Mouse (Mus musculus) midbrain, embryonic 16.5 days (tissue): ENCODE measurements around the gene Vps37b. TPM values are rescaled to one million over a fixed set of nuclear protein-coding genes. Genes with fewer than 3 reads are reported as not detected.

Experiments used
- ATAC-seq: fragments of 200-750 bp; cut with Nextera tagmentation; 2 replicates; pipeline ENCODE4 v1.8.0; 2017; ENCODE audit warnings: moderate TSS enrichment
- H3K27ac ChIP-seq: fragments of 300-500 bp; sonication (generic); 2 replicates; pipeline ENCODE4 v1.5.1; 2014; ENCODE audit warnings: mild to moderate bottlenecking, low read length, mixed read lengths
- H3K27me3 ChIP-seq: fragments of 300-500 bp; sonication (generic); 2 replicates; pipeline ENCODE4 v1.6.1; 2014; ENCODE audit warnings: low read depth, low read length, mixed read lengths; ENCODE audit not compliant: control insufficient read depth, insufficient read depth
- H3K36me3 ChIP-seq: fragments of 300-500 bp; sonication (generic); 2 replicates; pipeline ENCODE4 v1.6.1; 2014; ENCODE audit warnings: mild to moderate bottlenecking, low read length, moderate library complexity, mixed read lengths; ENCODE audit not compliant: control insufficient read depth, insufficient read depth
- H3K4me1 ChIP-seq: fragments of 300-500 bp; sonication (generic); 2 replicates; pipeline ENCODE4 v1.6.1; 2014; ENCODE audit warnings: mild to moderate bottlenecking, low read length, mixed read lengths; ENCODE audit not compliant: control insufficient read depth, insufficient read depth
- H3K4me2 ChIP-seq: fragments of 300-500 bp; sonication (generic); 2 replicates; pipeline ENCODE4 v1.6.1; 2014; ENCODE audit warnings: mild to moderate bottlenecking, low read length, mixed read lengths
- H3K4me3 ChIP-seq: fragments of 300-500 bp; sonication (generic); 2 replicates; pipeline ENCODE4 v1.5.1; 2014; ENCODE audit warnings: low read depth, mild to moderate bottlenecking, low read length, moderate library complexity, mixed read lengths
- H3K9ac ChIP-seq: fragments of 300-500 bp; sonication (generic); 2 replicates; pipeline ENCODE4 v1.6.1; 2014; ENCODE audit warnings: low read depth, low read length, mixed read lengths
- H3K9me3 ChIP-seq: fragments of 300-500 bp; sonication (generic); replicated peaks from 2 replicates; pipeline ENCODE4 v1.6.1; 2014; ENCODE audit warnings: mild to moderate bottlenecking, low read length, mixed read lengths; ENCODE audit not compliant: control insufficient read depth, poor library complexity, severe bottlenecking
- WGBS: fragments of 180-500 bp; shearing (Covaris S2); extraction: QIAGEN DNeasy Blood & Tissue Kit; methylation state at CpG from one replicate; pipeline ENCODE4 v1.1.7; 2014; 5-methylcytosine and 5-hydroxymethylcytosine counted together
- polyA plus RNA-seq: library from polyadenylated mRNA; unstranded; fragments of >200 nt; fragmentation: Nextera tagmentation; extraction: Ambion mirVana; gene quantifications from 2 replicates; pipeline ENCODE4 v1.2.1, GENCODE M21; 2015

Vps37b gene
- polyA plus RNA-seq, 1 experiment from 2014 or later, result 59.5 TPM

GRCm38 (mm10) chr5:124028680-124029079 is 3.4 kb downstream of the Vps37b start:
- H3K4me3 ChIP-seq, result no peak overlapping the region
- H3K36me3 ChIP-seq, result no peaks in the 10 kb centered on the region
- peak overlapping the region; percentile 78; the same call in 1 of the 2 replicates for H3K4me2 ChIP-seq
- H3K4me1 ChIP-seq, result peaks cover 44% of the 10 kb centered on the region
- 33% methylated on average over 7 of the region's 7 CpGs for WGBS
- no peak overlapping the region; the same call in 1 of the 2 replicates for H3K27ac ChIP-seq
- H3K27me3 ChIP-seq, result no peaks in the 10 kb centered on the region
- ATAC-seq, result no peak
- no peak overlapping the region for H3K9ac ChIP-seq
- no peaks in the 10 kb centered on the region for H3K9me3 ChIP-seq

- no peak overlapping the region for H3K4me3 ChIP-seq
- H3K4me1 ChIP-seq, result peaks cover 46% of the 10 kb centered on the region
- no peaks in the 10 kb centered on the region for H3K36me3 ChIP-seq
- no peaks in the 10 kb centered on the region for H3K9me3 ChIP-seq
- H3K27ac ChIP-seq, result peak overlapping the region; percentile 23; the same call in 1 of the 2 replicates
- 37% methylated on average over 19 of the region's 19 CpGs for WGBS
- H3K9ac ChIP-seq, result no peak overlapping the region
- H3K4me2 ChIP-seq, result peak overlapping the region; percentile 78; the same call in 1 of the 2 replicates
- no peaks in the 10 kb centered on the region for H3K27me3 ChIP-seq
- no peak for ATAC-seq
Observed at GRCm38 (mm10) chr5:124027702-124028470, 4.2 kb downstream of the Vps37b start.

- Histone ChIP-seq H3K9ac (no peak overlapping the region), H3K4me2 (no peak overlapping the region), H3K4me3 (no peak overlapping the region), H3K36me3 (no peaks in the 10 kb centered on the region), H3K27ac (no peak overlapping the region; the same call in 1 of the 2 replicates), H3K27me3 (no peaks in the 10 kb centered on the region), H3K4me1 (peaks cover 46% of the 10 kb centered on the region), H3K9me3 (no peaks in the 10 kb centered on the region)
- 54% methylated on average over 5 of the region's 5 CpGs for WGBS
- no peak for ATAC-seq
Observed at GRCm38 (mm10) chr5:124026568-124026967, 5.5 kb downstream of the Vps37b start.

GRCm38 (mm10) chr5:124025587-124026441 is 6.3 kb downstream of the Vps37b start:
- peaks cover 46% of the 10 kb centered on the region for H3K4me1 ChIP-seq
- no peak for ATAC-seq
- H3K9ac ChIP-seq, result no peak overlapping the region
- no peaks in the 10 kb centered on the region for H3K27me3 ChIP-seq
- H3K36me3 ChIP-seq, result no peaks in the 10 kb centered on the region
- H3K27ac ChIP-seq, result no peak overlapping the region; the same call in 1 of the 2 replicates
- WGBS, result 83% methylated on average over 15 of the region's 15 CpGs
- no peak overlapping the region for H3K4me2 ChIP-seq
- H3K4me3 ChIP-seq, result no peak overlapping the region
- no peaks in the 10 kb centered on the region for H3K9me3 ChIP-seq

DNA sequence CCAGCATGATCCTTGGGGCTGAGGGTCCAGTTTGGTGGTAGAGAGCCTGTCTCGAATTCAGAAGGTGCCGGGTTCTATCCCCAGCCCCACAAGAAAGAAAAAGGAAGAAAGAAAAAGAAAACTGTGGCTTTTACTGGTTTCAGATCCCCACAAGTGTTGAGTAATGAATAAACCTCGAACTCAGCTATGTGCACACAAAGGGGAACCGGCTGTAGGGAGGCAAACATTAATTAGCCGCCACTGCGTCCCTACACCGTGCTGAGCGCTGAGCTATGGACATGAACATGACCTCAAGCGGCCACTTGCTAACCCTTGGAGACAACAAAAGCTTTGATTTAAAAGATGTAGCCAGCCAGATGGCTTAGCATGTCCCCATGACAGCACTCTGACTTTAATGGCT is 6.9 kb downstream of the Vps37b start:
- 31% methylated on average over 9 of the region's 9 CpGs for WGBS

DNA sequence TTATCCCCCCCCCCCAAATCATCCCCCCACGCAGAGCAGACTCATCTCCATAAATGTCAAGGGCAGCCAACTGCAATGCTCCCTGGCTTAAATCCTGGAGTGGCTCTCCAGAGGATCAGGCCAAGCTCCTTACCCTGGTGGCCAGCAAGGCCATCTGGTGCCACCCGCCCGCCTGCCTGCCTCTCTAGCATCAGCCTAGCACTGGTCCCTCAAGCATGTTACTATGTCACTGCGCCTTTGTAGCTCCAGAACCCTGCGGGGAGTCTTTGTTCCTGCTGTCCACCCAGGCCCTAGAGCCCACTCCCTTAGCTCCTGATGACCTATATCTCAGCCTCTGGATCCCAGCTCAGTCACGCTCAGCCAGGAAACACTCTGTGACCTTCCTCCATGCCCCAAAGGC is 7.4 kb downstream of the Vps37b start:
- no peak overlapping the region for H3K4me2 ChIP-seq
- ATAC-seq, result peak; percentile 63; the same call in 1 of the 2 replicates
- no peaks in the 10 kb centered on the region for H3K36me3 ChIP-seq
- H3K4me1 ChIP-seq, result peaks cover 38% of the 10 kb centered on the region
- H3K4me3 ChIP-seq, result no peak overlapping the region
- H3K27ac ChIP-seq, result 0 out of 2 replicates have a peak overlapping the region, but pooled peaks have one; percentile 12
- 25% methylated on average over 6 of the region's 6 CpGs for WGBS
- no peak overlapping the region for H3K9ac ChIP-seq
- no peaks in the 10 kb centered on the region for H3K27me3 ChIP-seq
- no peaks in the 10 kb centered on the region for H3K9me3 ChIP-seq

More for the DNA sequence above, 6.9 kb downstream of the Vps37b start:
- no peak overlapping the region for H3K4me3 ChIP-seq
- no peak for ATAC-seq
- no peaks in the 10 kb centered on the region for H3K9me3 ChIP-seq
- no peak overlapping the region for H3K4me2 ChIP-seq
- no peak overlapping the region for H3K9ac ChIP-seq
- no peaks in the 10 kb centered on the region for H3K36me3 ChIP-seq
- 0 out of 2 replicates have a peak overlapping the region, but pooled peaks have one; percentile 12 for H3K27ac ChIP-seq
- H3K27me3 ChIP-seq, result no peaks in the 10 kb centered on the region
- H3K4me1 ChIP-seq, result peaks cover 43% of the 10 kb centered on the region

DNA sequence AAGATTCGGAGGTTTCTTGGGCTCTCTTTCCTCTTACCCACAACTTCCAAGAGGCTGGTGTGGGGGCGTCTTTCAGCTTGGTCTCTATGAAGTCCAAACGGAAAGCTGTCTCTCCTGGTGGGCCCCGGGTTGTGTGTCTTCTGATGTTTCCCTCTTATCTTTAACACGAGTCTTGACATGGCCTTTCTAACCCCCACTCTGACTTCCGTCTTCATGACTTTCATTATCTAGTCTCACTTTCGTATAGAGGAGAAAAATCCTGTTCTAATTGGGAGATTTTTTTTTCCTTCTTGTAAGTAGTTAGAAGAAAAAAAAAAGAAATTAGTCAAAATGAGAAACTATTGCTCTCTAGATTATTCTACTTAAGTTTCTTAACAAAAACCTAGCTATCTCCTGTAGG is 9.7 kb downstream of the Vps37b start:
- H3K9me3 ChIP-seq, result no peaks in the 10 kb centered on the region
- peaks cover 32% of the 10 kb centered on the region for H3K4me1 ChIP-seq
- WGBS, result 81% methylated on average over 7 of the region's 7 CpGs

GRCm38 (mm10) chr5:124021701-124022100 is 10.4 kb downstream of the Vps37b start:
- no peak overlapping the region for H3K4me2 ChIP-seq
- H3K9me3 ChIP-seq, result no peaks in the 10 kb centered on the region
- 61% methylated on average over 11 of the region's 11 CpGs for WGBS
- no peaks in the 10 kb centered on the region for H3K27me3 ChIP-seq
- no peak overlapping the region for H3K4me3 ChIP-seq
- no peak overlapping the region for H3K27ac ChIP-seq
- no peak overlapping the region for H3K9ac ChIP-seq
- peaks cover 34% of the 10 kb centered on the region for H3K4me1 ChIP-seq
- ATAC-seq, result no peak
- no peaks in the 10 kb centered on the region for H3K36me3 ChIP-seq

More for the DNA sequence above, 9.7 kb downstream of the Vps37b start:
- no peak for ATAC-seq
- Histone ChIP-seq H3K27me3 (no peaks in the 10 kb centered on the region), H3K4me3 (no peak overlapping the region), H3K4me2 (no peak overlapping the region), H3K9ac (no peak overlapping the region), H3K36me3 (no peaks in the 10 kb centered on the region), H3K27ac (no peak overlapping the region)
